Mouse (Mus musculus): ENCODE data around the gene Fam178b.

- no peak for TF ChIP-seq CTCF (IDR thresholded peaks at IDR 0.05; ENCODE audit: control insufficient read depth, insufficient read depth, insufficient replicate concordance, low read depth, low read length)
- TF ChIP-seq POLR2A (IDR thresholded peaks at IDR 0.05; ENCODE audit: control insufficient read depth, low read depth, low read length) = no peak
Measured at GRCm38 (mm10) chr1:36525774-36526173, 157.2 kb downstream of the Fam178b start.
